Mouse (Mus musculus) small intestine, adult 2 months (tissue): ENCODE results near the gene Isg20l2. TPM values are rescaled to one million over a fixed set of nuclear protein-coding genes. Genes with fewer than 3 reads are reported as not detected.
"Not testable (repeated sequence)": the region's sequence is repeated elsewhere in the genome, so short reads cannot be mapped to it uniquely, and the experiment has no call there.

Source experiments
- H3K27ac ChIP-seq: fragments of 200-500 bp; 2 replicates; pipeline ENCODE4 v1.5.1; 2012; ENCODE audit warnings: low read depth, low read length, control low read depth, inconsistent platforms; ENCODE audit not compliant: insufficient read depth
- H3K27me3 ChIP-seq: fragments of 200-500 bp; 2 replicates; pipeline ENCODE4 v1.6.1; 2012; ENCODE audit warnings: mild to moderate bottlenecking, moderate library complexity, low read length, inconsistent platforms; ENCODE audit not compliant: control insufficient read depth, insufficient read depth
- H3K36me3 ChIP-seq: fragments of 200-500 bp; 2 replicates; pipeline ENCODE4 v1.6.1; 2012; ENCODE audit warnings: mild to moderate bottlenecking, low read length, control low read depth, inconsistent platforms; ENCODE audit not compliant: control insufficient read depth, insufficient read depth
- H3K4me1 ChIP-seq: fragments of 200-500 bp; 2 replicates; pipeline ENCODE4 v1.6.1; 2012; ENCODE audit warnings: low read length, inconsistent platforms, mixed read lengths; ENCODE audit not compliant: control insufficient read depth, insufficient read depth, insufficient read length
- H3K4me3 ChIP-seq: fragments of 200-500 bp; 2 replicates; pipeline ENCODE4 v1.5.1; 2012; ENCODE audit warnings: low read depth, mild to moderate bottlenecking, control low read depth, inconsistent platforms, low read length, moderate library complexity
- CTCF ChIP-seq: fragments of 200-500 bp; IDR thresholded peaks from 2 replicates; pipeline ENCODE4 v1.5.1; 2012; ENCODE audit warnings: low read depth, mild to moderate bottlenecking, control low read depth, inconsistent platforms, low read length, moderate library complexity, mixed read lengths; ENCODE audit not compliant: insufficient replicate concordance, insufficient read length; ENCODE audit errors: extremely low read depth
- POLR2A ChIP-seq: fragments of 200-500 bp; IDR thresholded peaks from 2 replicates; pipeline ENCODE4 v1.6.1; 2012; ENCODE audit warnings: low read depth, mild to moderate bottlenecking, control low read depth, inconsistent platforms, low read length, moderate library complexity
- WGBS: fragments of 180-500 bp; shearing (Covaris S2); methylation state at CpG from one replicate; pipeline ENCODE4 v1.1.7; 2018; 5-methylcytosine and 5-hydroxymethylcytosine counted together
- polyA plus RNA-seq: library from polyadenylated mRNA; depleted of rRNA; stranded (reverse); fragments of >200 nt; gene quantifications from 2 replicates; pipeline ENCODE4 v1.2.3, GENCODE M21; 2012; rRNA removed

Gene Isg20l2
- polyA plus RNA-seq, result 3.9 and 7.0 TPM in 2 replicates

DNA sequence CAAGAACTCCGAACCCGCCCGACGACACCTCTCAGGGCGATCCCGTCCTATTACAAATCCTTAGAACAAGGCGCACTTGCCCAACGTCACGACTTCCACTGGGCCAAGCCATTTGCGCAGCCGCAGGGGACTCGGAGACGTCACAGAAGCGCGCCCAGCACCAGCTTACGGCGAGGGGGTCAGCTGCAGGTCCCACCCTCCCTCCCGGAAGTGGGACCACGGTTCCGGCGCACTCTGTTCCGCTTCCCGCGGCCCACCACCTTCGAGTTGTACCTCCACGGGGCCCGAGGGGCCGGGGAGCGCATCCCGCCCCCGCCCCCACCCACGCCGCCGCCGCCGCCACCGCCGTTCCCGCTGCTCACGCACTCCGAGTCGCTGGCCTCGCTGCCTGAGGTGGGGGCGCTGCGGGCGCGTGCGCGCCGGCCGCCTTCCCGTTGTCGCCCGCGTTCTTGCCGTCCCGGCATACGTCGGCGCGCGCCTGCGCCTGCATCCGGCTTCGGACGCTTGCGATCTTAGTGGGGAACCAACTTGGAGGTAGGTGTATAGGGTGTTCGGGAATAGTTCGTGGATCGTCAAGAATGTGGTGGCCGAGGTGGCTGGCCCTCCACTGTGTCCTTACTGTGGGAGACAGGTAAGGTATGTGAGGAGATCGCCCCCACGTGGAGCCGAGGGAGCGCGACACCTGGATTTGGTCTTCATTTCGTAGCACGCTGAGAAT, at the start of gene Isg20l2, which contains the start of gene Rrnad1:
Gene Isg20l2, plus strand, starts transcription at position 237 of the 718 bp plus-strand sequence.
Gene Rrnad1, minus strand, starts transcription at position 640 of the 718 bp plus-strand sequence.
- peaks cover 12% of the 10 kb centered on the region; the same call in 1 of the 2 replicates for H3K4me1 ChIP-seq
- H3K36me3 ChIP-seq, result peaks cover 29% of the 10 kb centered on the region
- H3K27ac ChIP-seq, result peak within 1 kb of the TSS; percentile 86
- H3K27me3 ChIP-seq, result no peaks in the 10 kb centered on the region
- H3K4me3 ChIP-seq, result peak within 1 kb of the TSS; percentile 72
- TF ChIP-seq POLR2A (peak; percentile 63), CTCF (peak; percentile 80)
- under 1% methylated on average over 78 of the region's 78 CpGs for whole genome bisulfite sequencing

DNA sequence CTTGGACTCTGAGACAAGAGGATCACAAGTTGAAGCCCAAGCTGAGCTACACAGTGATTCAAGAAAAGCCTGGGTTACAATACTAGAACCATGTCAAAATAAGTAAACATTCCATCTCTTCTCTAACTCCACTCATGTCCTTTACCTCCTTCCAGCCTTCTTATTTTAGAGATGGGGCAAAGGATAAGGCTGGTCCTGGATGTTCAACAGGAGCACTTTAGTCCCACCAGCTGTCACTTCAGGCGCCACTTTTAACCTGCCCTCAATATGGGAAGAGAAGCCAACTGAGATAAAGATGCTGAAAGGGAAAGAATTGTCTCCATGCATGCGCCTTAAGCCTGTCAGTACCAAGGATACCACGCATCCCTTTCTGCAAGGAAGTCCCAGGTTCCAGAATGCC, 45.8 kb upstream of the Isg20l2 start:
- H3K36me3 ChIP-seq, result peaks cover 6% of the 10 kb centered on the region
- under 1% methylated on average over 3 of the region's 3 CpGs for WGBS
- no peaks in the 10 kb centered on the region for H3K27me3 ChIP-seq
- peaks cover 7% of the 10 kb centered on the region; the same call in 1 of the 2 replicates for H3K4me1 ChIP-seq
- no peak for TF ChIP-seq CTCF
- TF ChIP-seq POLR2A, result no peak
- H3K27ac ChIP-seq, result no peak overlapping the region
- peak overlapping the region; percentile 79 for H3K4me3 ChIP-seq

DNA sequence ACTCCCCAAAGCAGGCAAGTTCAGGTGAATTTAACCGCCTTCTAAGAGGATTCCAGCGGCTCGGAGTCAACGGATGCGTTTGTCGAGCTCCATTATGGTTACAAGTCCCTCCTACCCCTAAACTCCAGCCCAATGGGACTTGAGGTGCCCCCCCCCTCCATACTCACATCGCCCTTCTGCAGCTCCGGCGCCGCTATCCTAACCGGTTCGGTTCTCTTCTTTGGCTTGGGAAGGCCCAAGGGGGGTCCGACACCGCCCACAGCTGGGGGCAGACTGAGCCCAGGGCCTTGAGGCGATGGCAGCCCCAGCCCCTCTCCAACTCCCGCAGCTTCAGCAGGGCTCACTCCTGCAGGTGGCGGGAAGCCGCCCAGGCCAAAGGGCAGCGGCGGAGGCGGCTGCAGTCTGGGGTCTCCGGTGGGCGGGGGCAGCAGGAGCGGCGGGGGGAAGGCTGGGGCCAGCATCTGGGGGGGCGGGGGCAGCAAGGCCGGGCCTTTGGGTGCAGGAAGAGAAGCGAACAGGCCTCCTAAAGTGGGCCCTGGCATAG, 45.3 kb upstream of the Isg20l2 start:
- Histone ChIP-seq H3K27ac (peak overlapping the region; percentile 72), H3K27me3 (no peaks in the 10 kb centered on the region), H3K4me1 (peaks cover 7% of the 10 kb centered on the region; the same call in 1 of the 2 replicates), H3K36me3 (peaks cover 6% of the 10 kb centered on the region), H3K4me3 (peak overlapping the region; percentile 79)
- TF ChIP-seq CTCF (no peak), POLR2A (no peak)
- WGBS, result under 1% methylated on average over 26 of the region's 28 CpGs

DNA sequence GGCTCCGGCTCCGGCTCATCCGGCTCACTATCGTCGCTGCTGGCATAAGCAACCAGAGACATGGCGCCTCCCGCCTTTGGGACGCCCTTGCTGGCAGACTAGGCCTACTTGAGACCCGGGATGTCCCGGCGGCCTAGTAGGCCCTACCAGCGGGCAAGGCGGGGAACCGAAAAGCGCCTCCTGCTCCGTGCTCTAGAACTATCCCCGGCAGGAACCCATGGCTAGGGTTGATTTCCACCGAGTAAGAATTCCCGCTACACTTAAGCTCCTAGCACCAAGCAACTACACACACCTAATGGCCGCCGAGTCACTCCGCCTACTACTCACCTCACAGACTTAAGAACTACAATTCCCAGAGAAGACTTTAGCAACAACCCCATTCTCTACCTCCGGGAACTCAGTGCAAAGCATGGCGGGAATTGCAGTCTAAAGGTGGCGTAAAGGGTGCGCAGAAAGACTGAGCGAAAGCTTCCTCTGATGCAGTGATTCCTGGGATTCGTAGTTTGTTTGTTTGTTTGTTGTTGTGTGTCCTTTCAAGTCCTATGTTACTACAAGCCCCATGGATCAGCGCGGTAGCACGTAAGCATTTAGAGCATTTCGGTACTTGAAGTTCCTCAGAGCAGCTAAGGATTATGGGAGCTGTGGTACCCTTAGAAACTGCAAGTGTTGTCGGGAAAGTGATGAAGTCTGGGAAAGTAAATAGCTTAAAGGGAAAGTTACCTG, 44.7 kb upstream of the Isg20l2 start, which contains the start of gene Prcc:
Gene Prcc, minus strand, starts transcription at position 328 of the 723 bp plus-strand sequence.
- under 1% methylated on average over 33 of the region's 33 CpGs for WGBS
- H3K36me3 ChIP-seq, result peaks cover 2% of the 10 kb centered on the region
- TF ChIP-seq CTCF (no peak), POLR2A (peak; percentile 76)

DNA sequence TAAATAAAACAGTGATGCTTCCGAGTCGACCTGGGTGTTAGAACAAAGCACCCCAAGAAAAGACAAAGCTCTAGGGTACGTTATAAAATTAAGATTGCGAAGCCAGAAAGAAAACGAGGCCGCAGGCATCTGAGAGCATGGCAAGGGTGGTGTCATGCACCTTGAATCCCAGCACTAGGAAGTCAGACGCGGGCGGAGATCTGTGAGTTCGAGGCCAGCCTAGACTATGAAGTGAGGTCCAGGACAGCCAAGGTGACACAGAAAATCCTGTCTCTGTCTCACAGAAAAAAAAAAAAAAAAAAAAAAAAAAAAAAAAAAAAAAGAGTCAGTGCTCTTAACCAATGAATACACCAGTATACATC, 44.1 kb upstream of the Isg20l2 start:
- Histone ChIP-seq H3K27me3 (no peaks in the 10 kb centered on the region), H3K27ac (no peak overlapping the region), H3K4me1 (peaks cover 7% of the 10 kb centered on the region; the same call in 1 of the 2 replicates), H3K36me3 (no peaks in the 10 kb centered on the region), H3K4me3 (peak overlapping the region; percentile 64)
- no peak for TF ChIP-seq CTCF
- no peak for TF ChIP-seq POLR2A
- 6% methylated on average over 10 of the region's 10 CpGs for WGBS

More for the DNA sequence above, 44.7 kb upstream of the Isg20l2 start, which contains the start of gene Prcc:
- H3K27ac ChIP-seq, result peak within 1 kb of the TSS; percentile 72
- H3K27me3 ChIP-seq, result no peaks in the 10 kb centered on the region
- H3K4me1 ChIP-seq, result peaks cover 7% of the 10 kb centered on the region; the same call in 1 of the 2 replicates
- peak within 1 kb of the TSS; percentile 79 for H3K4me3 ChIP-seq

DNA sequence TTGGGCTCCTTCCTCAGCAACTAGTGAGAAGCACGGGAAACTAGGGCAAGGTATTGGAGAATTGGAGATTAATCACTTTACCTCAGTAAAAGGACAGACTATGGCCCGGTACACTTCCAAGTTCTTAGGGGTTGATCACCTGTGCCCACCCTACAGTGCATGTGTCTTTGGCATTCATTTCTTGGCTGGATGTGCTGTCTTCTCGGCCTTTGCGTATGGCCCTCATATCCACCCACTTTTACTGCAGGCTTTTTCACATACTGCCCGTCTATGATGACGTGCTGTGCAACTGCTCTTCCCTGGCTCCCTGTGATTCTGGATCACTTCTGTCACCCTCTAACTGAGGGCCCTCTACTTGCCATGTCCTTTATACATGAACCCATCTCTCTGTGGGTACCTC, 43.7 kb upstream of the Isg20l2 start:
- Histone ChIP-seq H3K4me3 (no peak overlapping the region), H3K36me3 (no peaks in the 10 kb centered on the region), H3K4me1 (peaks cover 7% of the 10 kb centered on the region; the same call in 1 of the 2 replicates), H3K27me3 (no peaks in the 10 kb centered on the region), H3K27ac (no peak overlapping the region)
- TF ChIP-seq POLR2A (no peak), CTCF (no peak)
- WGBS, result 84% methylated on average over 6 of the region's 6 CpGs

DNA sequence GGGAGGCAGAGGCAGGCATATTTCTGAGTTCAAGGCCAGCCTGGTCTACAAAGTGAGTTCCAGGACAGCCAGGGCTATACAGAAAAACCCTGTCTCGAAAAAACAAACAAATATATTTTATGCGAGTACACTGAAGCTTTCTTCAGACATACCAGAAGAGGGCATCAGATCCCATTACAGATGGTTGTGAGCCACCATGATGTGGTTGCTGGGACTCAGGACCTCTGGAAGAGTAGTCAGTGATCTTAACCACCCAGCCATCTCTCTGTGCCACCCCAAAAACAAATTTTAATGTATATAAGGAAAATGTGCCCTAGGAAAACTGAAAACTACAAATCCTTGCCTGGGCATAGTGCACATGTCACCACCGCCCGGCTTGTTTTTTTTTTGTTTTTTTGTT, 42.7 kb upstream of the Isg20l2 start:
- 86% methylated on average over 4 of the region's 4 CpGs for WGBS
- not testable (repeated sequence) for H3K4me1 ChIP-seq, H3K27me3 ChIP-seq, H3K36me3 ChIP-seq, H3K27ac ChIP-seq, H3K4me3 ChIP-seq
